Comparison of ENCODE assay signal across 8 mouse cellular contexts in the genomic region with DNA sequence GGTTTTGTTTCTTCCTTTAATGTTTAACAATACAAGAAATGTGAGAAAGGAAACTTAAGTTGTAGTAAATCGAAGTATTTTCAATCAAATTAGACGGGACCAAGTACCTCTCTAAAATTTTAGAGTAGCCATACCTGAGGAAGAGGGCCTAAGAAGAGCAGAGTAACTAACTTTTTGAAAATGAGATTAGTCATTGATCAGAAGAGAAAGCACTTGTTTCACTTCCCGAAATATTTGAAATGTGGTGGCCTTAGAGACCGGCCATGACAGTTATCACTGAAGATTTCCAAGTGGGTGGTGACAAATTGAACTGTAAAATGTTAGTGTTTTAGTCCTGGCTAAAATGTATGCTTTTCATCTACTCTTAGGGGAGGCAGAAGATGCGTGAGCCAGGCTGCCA. TPM values are rescaled to one million over a fixed set of nuclear protein-coding genes. Genes with fewer than 3 reads are reported as not detected.
A peak's percentile ranks its signal among the peaks of the same experiment; 100 is the strongest.
DNase-seq lines count a peak whose midpoint lies in the region; ATAC-seq and TF ChIP-seq lines count a peak whose summit lies in the region.
"Had no signal": no experiment of that assay in that cellular context is flagged by ENCODE, and none has a peak within 500 bp of the region (broad histone marks: within the 10 kb centered on the region; RNA-seq: fewer than 3 reads in every experiment).

No protein-coding gene starts in this region.

- H3K27me3 ChIP-seq in CH12.LX (replicated peaks) (no peaks in the 10 kb centered on the region), MEL (ENCODE audit: control insufficient read depth in 1 of 2, insufficient read depth in 2 of 2, low read length in 2 of 2) (no peaks in the 10 kb centered on the region)
- no peaks in the 10 kb centered on the region for H3K27me3 ChIP-seq in hindbrain, embryonic 13.5 days

- TF ChIP-seq POLR2A in CH12.LX (IDR thresholded peaks at IDR 0.05; ENCODE audit: low read depth, low read length) (peak; percentile 8; the same call in 1 of the 2 replicates), MEL (IDR thresholded peaks at IDR 0.05; ENCODE audit: control insufficient read depth in 1 of 2, insufficient read depth in 1 of 2, low read depth in 1 of 2, low read length in 2 of 2, poor library complexity in 1 of 2) (no peak)

- H3K36me3 ChIP-seq in CH12.LX (replicated peaks in 1 of 2; ENCODE audit: control insufficient read depth in 1 of 2, insufficient read depth in 1 of 2, low read length in 1 of 2) (peaks cover 0 to 1% of the 10 kb centered on the region in 2 experiments), MEL (ENCODE audit: control insufficient read depth in 1 of 2, insufficient read depth in 2 of 2, low read length in 2 of 2) (peaks cover 0 to 4% of the 10 kb centered on the region in 2 experiments; a peak in 1 of 4 replicates)
- H3K36me3 ChIP-seq in hindbrain, embryonic 13.5 days: no peaks in the 10 kb centered on the region; the same call in 1 of the 2 replicates

- H3K4me3 ChIP-seq in CH12.LX (replicated peaks in 1 of 3; ENCODE audit: low read depth in 2 of 3, low read length in 2 of 3, poor library complexity in 1 of 3) (no peak overlapping the region), MEL (ENCODE audit: control insufficient read depth in 1 of 2, insufficient read depth in 1 of 2, low read depth in 2 of 2, low read length in 2 of 2) (peak overlapping the region in 1 of 2 experiments; percentile 33; a peak in 2 of 4 replicates)
- peak overlapping the region; percentile 28; the same call in 1 of the 2 replicates for H3K4me3 ChIP-seq in hindbrain, embryonic 13.5 days

- H3K9ac ChIP-seq in CH12.LX (ENCODE audit: insufficient read depth, low read depth): peak overlapping the region; percentile 61
- peak overlapping the region; percentile 16; the same call in 1 of the 2 replicates for H3K9ac ChIP-seq in MEL (ENCODE audit: control insufficient read depth, low read depth, low read length, poor library complexity, severe bottlenecking)
- peak overlapping the region; percentile 55; the same call in 1 of the 2 replicates for H3K9ac ChIP-seq in hindbrain, embryonic 13.5 days

- no peaks in the 10 kb centered on the region for H3K9me3 ChIP-seq in CH12.LX (replicated peaks; ENCODE audit: low read length)
- no peaks in the 10 kb centered on the region for H3K9me3 ChIP-seq in MEL (replicated peaks; ENCODE audit: insufficient read depth, low read length)
- H3K9me3 ChIP-seq in hindbrain, embryonic 13.5 days: no peaks in the 10 kb centered on the region

- peak overlapping the region; percentile 90; the same call in 1 of the 2 replicates for H3K4me2 ChIP-seq in CH12.LX (ENCODE audit: insufficient read depth, low read depth, poor library complexity, severe bottlenecking)
- peak overlapping the region; percentile 54 for H3K4me2 ChIP-seq in hindbrain, embryonic 13.5 days

- DNase-seq in CH12.LX (ENCODE audit: extremely low read depth) (peak; percentile 49), MEL (ENCODE audit: low read depth, low spot score) (peak; percentile 17)
- DNase-seq in adrenal gland, postnatal 14 days: no peak
- DNase-seq in layer of hippocampus, adult 18-20 months (ENCODE audit: low spot score in 2 of 2): no peak
- DNase-seq in right cerebral cortex, postnatal 10 days (ENCODE audit: low spot score in 2 of 2): no peak
- DNase-seq: thymus, adult 18-20 months had no signal

- ATAC-seq in hindbrain, embryonic 13.5 days (ENCODE audit: low FRiP score): no peak
- ATAC-seq in megakaryocyte, adult 5-6 weeks (ENCODE audit: poor library complexity, severe bottlenecking): peak; percentile 33; the same call in 1 of the 2 replicates

- no peak for TF ChIP-seq CTCF in CH12.LX (conservative IDR thresholded peaks at IDR 0.05 in 1 of 2, IDR thresholded peaks at IDR 0.05 in 1 of 2; ENCODE audit: low read depth in 2 of 2, low read length in 2 of 2)
- TF ChIP-seq CTCF in MEL (IDR thresholded peaks at IDR 0.05 in 2 of 3, conservative IDR thresholded peaks at IDR 0.05 in 1 of 3; ENCODE audit: control insufficient read depth in 1 of 3, insufficient read depth in 1 of 3, low read depth in 2 of 3, low read length in 3 of 3, poor library complexity in 1 of 3, severe bottlenecking in 1 of 3): no peak

- H3K27ac ChIP-seq in CH12.LX (ENCODE audit: insufficient read depth, low read depth) (no peak overlapping the region), MEL (ENCODE audit: control insufficient read depth, low read depth, low read length) (no peak overlapping the region)
- no peak overlapping the region for H3K27ac ChIP-seq in hindbrain, embryonic 13.5 days

- TF ChIP-seq EP300 in CH12.LX (IDR thresholded peaks at IDR 0.05; ENCODE audit: low read length): peak; percentile 65
- no peak for TF ChIP-seq EP300 in MEL (IDR thresholded peaks at IDR 0.05; ENCODE audit: low read depth in 1 of 2, low read length in 2 of 2)

- no peak for TF ChIP-seq RAD21 in CH12.LX (IDR thresholded peaks at IDR 0.05; ENCODE audit: low read depth, low read length)
- TF ChIP-seq RAD21 in MEL (IDR thresholded peaks at IDR 0.05; ENCODE audit: low read depth, low read length): no peak

- 50% methylated on average over 5 of the region's 5 CpGs for whole genome bisulfite sequencing in hindbrain, embryonic 13.5 days

- no peaks in the 10 kb centered on the region for H3K79me2 ChIP-seq in CH12.LX (replicated peaks; ENCODE audit: control insufficient read depth, extremely low read depth, insufficient read depth, poor library complexity, severe bottlenecking)
- no peaks in the 10 kb centered on the region for H3K79me2 ChIP-seq in MEL (ENCODE audit: control insufficient read depth, insufficient read depth, low read length, poor library complexity)

- in situ Hi-C loops in CH12.LX (cut with MboI; ENCODE audit: low pct_ligation_motif_present, low pct_unique_long_range_greater_than_20kb, low sequenced_read_pairs): loop anchor here (10.0 kb wide), 1 partner anchor 62 kb away; a partner anchor contains a TSS

- H3K4me1 ChIP-seq in CH12.LX (ENCODE audit: control insufficient read depth in 1 of 2, insufficient read depth in 2 of 2) (peaks cover 11 to 14% of the 10 kb centered on the region in 2 experiments), MEL (ENCODE audit: control insufficient read depth in 1 of 2, insufficient read depth in 2 of 2, low read length in 2 of 2) (peaks cover 0 to 2% of the 10 kb centered on the region in 2 experiments; a peak in 1 of 4 replicates)
- H3K4me1 ChIP-seq in hindbrain, embryonic 13.5 days (replicated peaks): peaks cover 21% of the 10 kb centered on the region

- dilution Hi-C loops in CH12.LX (cut with MboI; ENCODE audit: extremely low pct_ligation_motif_present, extremely low pct_unique_long_range_greater_than_20kb, low sequenced_read_pairs): no loop called here

TF ChIP-seq in CH12.LX, 34 proteins besides CTCF, POLR2A, EP300 and RAD21:
- TF ChIP-seq MYC (IDR thresholded peaks at IDR 0.05; ENCODE audit: low read depth, low read length): peak; percentile 42; the same call in 1 of the 2 replicates
- TF ChIP-seq IRF4 (IDR thresholded peaks at IDR 0.05; ENCODE audit: low read depth, low read length): peak; percentile 73
- TF ChIP-seq NRF1 (IDR thresholded peaks at IDR 0.05; ENCODE audit: low read depth, low read length): no peak
- TF ChIP-seq RCOR1 (conservative IDR thresholded peaks at IDR 0.05; ENCODE audit: low read depth, low read length): no peak
- TF ChIP-seq TBP (conservative IDR thresholded peaks at IDR 0.05; ENCODE audit: low read depth, low read length): 0 out of 2 replicates have a peak, but pooled peaks have one; percentile 34
- 0 out of 2 replicates have a peak, but pooled peaks have one; percentile 14 for TF ChIP-seq TCF12 (IDR thresholded peaks at IDR 0.05; ENCODE audit: low read depth, low read length)
- TF ChIP-seq JUND (conservative IDR thresholded peaks at IDR 0.05; ENCODE audit: low read depth, low read length): 0 out of 2 replicates have a peak, but pooled peaks have one; percentile 34
- peak; percentile 28; the same call in 1 of the 2 replicates for TF ChIP-seq BHLHE40 (IDR thresholded peaks at IDR 0.05; ENCODE audit: low read depth, low read length)

TF ChIP-seq in MEL, 35 proteins besides CTCF, POLR2A, EP300 and RAD21:
- no peak for TF ChIP-seq ZMIZ1 (IDR thresholded peaks at IDR 0.05; ENCODE audit: low read depth, low read length)
- TF ChIP-seq JUND (IDR thresholded peaks at IDR 0.05; ENCODE audit: low read depth, low read length): no peak
- no peak for TF ChIP-seq TAL1 (IDR thresholded peaks at IDR 0.05; ENCODE audit: low read length)
- no peak for TF ChIP-seq USF1 (IDR thresholded peaks at IDR 0.05; ENCODE audit: low read depth, low read length)
- TF ChIP-seq NELFE (IDR thresholded peaks at IDR 0.05; ENCODE audit: low read depth, low read length): no peak
- TF ChIP-seq UBTF (IDR thresholded peaks at IDR 0.05; ENCODE audit: borderline replicate concordance, insufficient read depth, low read depth, low read length): no peak
- TF ChIP-seq BHLHE40 (IDR thresholded peaks at IDR 0.05; ENCODE audit: borderline replicate concordance, low read depth, low read length): no peak
- no peak for TF ChIP-seq TCF12 (IDR thresholded peaks at IDR 0.05; ENCODE audit: low read depth, low read length)
- no peak for TF ChIP-seq POLR2AphosphoS2 (IDR thresholded peaks at IDR 0.05; ENCODE audit: low read length)
- no peak for TF ChIP-seq MAZ (IDR thresholded peaks at IDR 0.05; ENCODE audit: low read depth, low read length)
- no peak for TF ChIP-seq CHD1 (IDR thresholded peaks at IDR 0.05; ENCODE audit: low read depth, low read length)
- TF ChIP-seq MXI1 (IDR thresholded peaks at IDR 0.05; ENCODE audit: low read depth, low read length): no peak

RNA-seq across cellular contexts. Expression of a gene that starts 59.9 kb away (rescaled TPM):
- 6.2 and 7.6 TPM in 2 replicates for total RNA-seq in CH12.LX (2012; rRNA removed)
- total RNA-seq in CH12.LX (2014; rRNA removed): 11.6 and 13.5 TPM in 2 replicates
- polyA plus RNA-seq in CH12.LX (2012; ENCODE audit: insufficient read length, low read depth): 4.1 and 6.1 TPM in 2 replicates
- total RNA-seq in MEL (2012; rRNA removed): 8.2 and 12.6 TPM in 2 replicates
- 10 to 100 TPM in 1 of 2 experiments, not detected in 1; 11.9 TPM for polyA plus RNA-seq in MEL (2012; ENCODE audit: insufficient read depth in 1 of 2, insufficient read length in 2 of 2, low read depth in 1 of 2, low replicate concordance in 2 of 2, missing spikeins in 1 of 2)
- 27.2 and 27.7 TPM in 2 replicates for polyA plus RNA-seq in hindbrain, embryonic 13.5 days (2015; fragmentation: Nextera tagmentation; extraction: Ambion mirVana)
- total RNA-seq in megakaryocyte, adult 5-6 weeks (2015): 47.6 and 51.1 TPM in 2 replicates
- total RNA-seq in megakaryocyte, adult 5-6 weeks (2017): 43.1 and 48.9 TPM in 2 replicates
- total RNA-seq in adrenal gland, postnatal 14 days (2021): 112 and 113 TPM in 2 replicates
- 10 to 100 TPM; 80.3 to 83.0 TPM for total RNA-seq in layer of hippocampus, adult 18-20 months (2021)

Comparison
In these comparisons a context has a peak if more than half of its experiments do, and no peak if none do; other contexts are left out.
1. DNase-seq: peak in CH12.LX (single experiment) and MEL (single experiment); none in adrenal gland, postnatal 14 days (single experiment), layer of hippocampus, adult 18-20 months (0 of 2) and right cerebral cortex, postnatal 10 days (0 of 2).
2. Peak in every context shown above with its lines, with median percentiles within 50 percentile points of each other: H3K9ac ChIP-seq.